Mouse (Mus musculus) thymus, postnatal 36 days (tissue): ENCODE results near the gene Fzd5.

Experiments used
- DNase-seq, 2 experiments: peaks; one replicate each; pipeline ENCODE4 v3.0.0; 2022; ENCODE audit warnings: mixed read lengths in 2 of 2

The Fzd5 gene

GRCm38 (mm10) chr1:64733453-64734245, 3.9 kb downstream of the Fzd5 start:
- no peak for DNase-seq

- DNase-seq = no peak
Measured at GRCm38 (mm10) chr1:64732637-64733200, 4.8 kb downstream of the Fzd5 start.

DNA sequence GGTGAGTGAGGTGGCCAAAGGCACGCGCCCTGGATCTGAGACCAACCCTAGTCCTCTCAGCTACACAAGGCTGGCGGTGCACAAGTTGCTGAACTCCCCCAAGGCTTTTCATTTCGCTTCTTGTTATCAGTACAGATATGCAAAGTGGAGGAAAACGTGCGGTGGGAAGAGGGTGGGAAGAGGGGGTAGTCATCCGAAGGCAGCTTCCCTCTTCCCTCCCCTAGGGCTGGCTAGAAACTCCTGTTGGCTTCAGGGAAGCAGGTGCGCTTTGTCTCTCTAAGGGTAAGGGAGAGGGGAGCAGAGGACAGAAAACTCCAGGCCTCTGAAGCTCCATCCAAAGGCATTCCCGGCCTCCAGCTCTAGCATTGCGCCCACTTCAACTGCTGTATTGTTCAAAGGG, 5.4 kb downstream of the Fzd5 start:
- no peak for DNase-seq

DNA sequence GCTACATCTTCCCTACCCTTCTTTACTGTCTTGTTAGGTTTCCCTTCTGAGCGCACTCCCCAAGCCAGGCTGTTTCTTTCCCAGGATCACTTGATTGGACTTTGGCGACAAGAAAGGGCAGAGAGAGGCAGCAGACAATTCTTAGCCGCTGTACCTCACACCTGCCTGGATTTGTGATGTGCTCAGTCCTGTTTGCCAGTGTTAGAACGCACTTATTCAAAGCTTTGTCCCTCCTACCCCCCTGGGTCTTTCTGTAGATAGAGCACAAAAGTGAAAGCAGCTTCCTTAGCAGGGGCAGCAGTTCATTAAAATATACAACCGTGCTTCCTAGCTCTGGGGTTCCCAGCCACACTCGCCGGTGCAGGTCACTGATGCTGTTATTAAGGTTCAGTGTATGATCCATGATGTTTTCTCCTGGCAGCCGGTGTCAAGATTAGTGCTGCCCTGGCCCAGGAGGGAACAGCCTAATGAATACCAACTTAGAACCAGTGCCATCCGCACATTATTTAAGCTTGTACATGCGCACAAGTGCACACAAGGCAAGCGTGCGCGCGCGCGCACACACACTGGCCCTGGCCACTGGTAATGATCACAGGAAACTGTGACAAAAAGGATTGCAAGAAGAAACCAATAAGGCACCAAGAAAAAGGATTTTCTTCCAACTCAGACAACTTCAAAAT, 6.1 kb downstream of the Fzd5 start:
- no peak for DNase-seq

- DNase-seq = no peak
Measured at GRCm38 (mm10) chr1:64730046-64730445, 7.5 kb downstream of the Fzd5 start.

DNA sequence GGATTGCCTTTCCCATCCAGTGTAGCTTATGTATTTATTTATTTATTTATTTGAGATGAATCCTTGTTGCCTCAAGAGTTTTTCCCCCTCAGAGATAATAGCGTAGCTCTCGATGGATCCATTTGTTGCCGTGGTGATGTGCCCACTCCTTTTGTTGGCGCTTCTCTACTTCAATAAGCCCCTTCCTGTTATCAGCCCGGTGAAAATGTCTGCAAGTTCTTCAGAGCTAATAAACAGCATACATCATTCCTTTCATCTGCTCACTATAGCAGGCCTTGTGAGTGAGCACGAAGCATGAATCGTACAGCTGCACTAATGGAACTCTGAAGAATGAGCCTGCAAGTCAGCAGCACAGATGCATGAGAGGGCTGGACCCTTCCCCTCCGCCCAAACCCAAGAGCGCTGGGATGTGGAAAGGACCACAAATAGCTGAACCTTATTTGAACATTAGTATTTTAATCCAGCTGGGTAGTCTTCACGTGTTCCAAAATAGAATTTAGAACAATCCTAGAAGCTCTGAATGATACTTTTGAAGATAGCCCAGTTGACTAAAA, 16.4 kb downstream of the Fzd5 start:
- no peak for DNase-seq

- peak; percentile 40 to 54 for DNase-seq
Measured at GRCm38 (mm10) chr1:64717504-64717903, 20.0 kb downstream of the Fzd5 start.

- no peak for DNase-seq
Measured at GRCm38 (mm10) chr1:64716589-64717304, 20.8 kb downstream of the Fzd5 start.

DNA sequence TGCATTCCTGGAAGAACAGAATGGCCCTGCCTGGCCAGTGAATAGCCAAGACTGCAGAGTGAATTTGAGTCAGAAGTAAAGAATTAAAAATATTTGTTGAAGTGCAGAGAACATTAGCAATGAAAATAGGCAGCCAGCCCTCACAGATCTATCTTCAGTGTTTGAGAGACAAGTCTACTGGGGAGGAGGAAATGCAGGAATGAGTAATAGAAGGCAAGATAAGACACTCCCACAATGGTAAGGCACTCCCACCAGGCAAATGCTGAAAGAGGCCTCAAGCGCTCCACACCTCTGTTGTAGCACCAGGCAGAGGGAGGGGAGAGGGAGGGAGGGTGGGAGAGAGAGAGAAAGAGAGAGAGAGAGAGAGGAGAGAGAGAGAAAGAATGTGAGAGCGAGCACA, 22.1 kb downstream of the Fzd5 start:
- DNase-seq = no peak

- no peak for DNase-seq
Measured at GRCm38 (mm10) chr1:64712006-64712760, 25.4 kb downstream of the Fzd5 start.

DNA sequence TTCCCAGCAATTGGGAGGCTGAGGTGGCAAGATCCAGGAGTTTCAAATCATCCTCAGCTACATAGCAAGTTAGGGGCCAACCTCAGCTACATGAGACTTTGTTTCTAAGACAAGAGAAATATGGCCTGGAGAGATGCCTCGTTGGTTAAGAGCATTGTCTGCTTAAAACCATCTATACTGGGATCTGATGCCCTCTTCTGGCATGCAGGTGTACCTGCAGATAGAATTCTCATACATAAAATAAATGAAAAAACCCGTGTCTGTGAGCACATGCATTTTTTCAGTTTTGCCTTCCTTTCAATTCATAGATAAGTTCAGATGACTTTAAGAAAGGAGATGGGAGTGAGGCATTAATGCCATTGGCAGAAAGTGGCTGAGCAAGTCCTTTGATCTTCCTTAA, 27.7 kb downstream of the Fzd5 start:
- DNase-seq = peak in 1 of 2 experiments; percentile 11

DNA sequence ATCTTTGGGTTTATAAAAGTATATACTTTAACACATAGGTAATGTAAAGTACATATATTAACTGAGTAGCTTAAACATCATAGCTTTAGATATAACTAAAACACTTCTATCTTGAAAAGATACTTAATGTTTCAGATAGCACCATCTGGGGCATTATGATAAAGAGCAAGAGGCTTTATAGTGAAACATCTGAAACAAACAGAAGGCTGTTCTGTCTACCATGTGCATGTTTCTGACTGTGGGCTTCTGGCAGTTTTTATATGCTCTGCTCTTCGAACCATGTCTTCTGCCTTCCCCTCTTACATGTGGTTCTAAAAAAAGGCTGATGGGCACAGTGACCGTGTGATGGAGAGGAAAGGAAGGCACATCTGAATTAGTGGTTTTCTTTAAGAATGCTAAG, 30.9 kb downstream of the Fzd5 start:
- DNase-seq = no peak

- DNase-seq = peak; percentile 34 to 57
Measured at GRCm38 (mm10) chr1:64705230-64705629, 32.3 kb downstream of the Fzd5 start.

GRCm38 (mm10) chr1:64701780-64702179, 35.8 kb downstream of the Fzd5 start:
- no peak for DNase-seq

GRCm38 (mm10) chr1:64695156-64695555, 42.4 kb downstream of the Fzd5 start:
- DNase-seq = no peak

GRCm38 (mm10) chr1:64691581-64691980, 46.0 kb downstream of the Fzd5 start:
- no peak for DNase-seq

GRCm38 (mm10) chr1:64691121-64691551, 46.4 kb downstream of the Fzd5 start:
- DNase-seq = peak in 1 of 2 experiments; percentile 26

DNA sequence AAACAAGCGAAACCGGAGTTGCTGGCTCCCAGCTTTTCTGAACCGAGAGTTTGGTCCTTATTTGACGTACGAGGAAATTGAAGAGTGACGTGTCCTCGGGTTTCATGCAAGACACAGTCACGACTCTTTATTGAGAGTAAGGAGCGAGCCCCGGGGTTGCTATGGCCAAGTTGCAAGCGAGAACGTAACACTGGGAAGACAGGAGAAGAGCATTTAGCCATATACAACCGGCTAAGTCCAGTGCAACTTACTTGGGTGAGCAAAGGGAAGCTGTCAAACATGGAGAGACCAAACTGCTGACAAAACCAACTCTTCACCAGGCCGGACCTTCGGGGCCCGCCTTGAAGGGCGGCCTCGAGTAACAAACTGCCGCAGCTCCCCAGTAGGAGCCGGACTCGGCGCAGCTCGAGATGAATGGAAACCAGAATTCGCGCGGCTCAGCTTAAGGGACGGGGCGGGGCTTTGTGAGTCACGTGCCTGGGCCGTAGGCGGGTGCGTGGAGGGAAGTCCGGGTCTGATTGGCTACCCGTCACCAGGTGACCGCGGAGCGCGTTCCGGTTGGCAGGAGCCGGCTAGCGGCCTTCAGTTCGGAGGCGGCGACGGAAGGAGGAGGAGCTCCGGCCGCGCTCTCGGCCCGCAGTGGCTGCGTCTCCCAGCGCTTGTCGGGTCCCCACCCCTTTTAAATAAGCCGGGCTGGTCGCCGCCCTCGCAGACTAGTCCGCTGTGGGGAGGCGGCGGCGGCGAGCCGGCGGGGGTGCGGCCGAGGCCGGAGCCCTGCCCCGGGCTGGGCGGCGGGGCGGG, 47.1 kb downstream of the Fzd5 start, which contains the start of gene Ccnyl1:
Ccnyl1 (plus strand) TSS at position 243 of the 801 bp plus-strand sequence.
- DNase-seq = peak; percentile 97 to 98

DNA sequence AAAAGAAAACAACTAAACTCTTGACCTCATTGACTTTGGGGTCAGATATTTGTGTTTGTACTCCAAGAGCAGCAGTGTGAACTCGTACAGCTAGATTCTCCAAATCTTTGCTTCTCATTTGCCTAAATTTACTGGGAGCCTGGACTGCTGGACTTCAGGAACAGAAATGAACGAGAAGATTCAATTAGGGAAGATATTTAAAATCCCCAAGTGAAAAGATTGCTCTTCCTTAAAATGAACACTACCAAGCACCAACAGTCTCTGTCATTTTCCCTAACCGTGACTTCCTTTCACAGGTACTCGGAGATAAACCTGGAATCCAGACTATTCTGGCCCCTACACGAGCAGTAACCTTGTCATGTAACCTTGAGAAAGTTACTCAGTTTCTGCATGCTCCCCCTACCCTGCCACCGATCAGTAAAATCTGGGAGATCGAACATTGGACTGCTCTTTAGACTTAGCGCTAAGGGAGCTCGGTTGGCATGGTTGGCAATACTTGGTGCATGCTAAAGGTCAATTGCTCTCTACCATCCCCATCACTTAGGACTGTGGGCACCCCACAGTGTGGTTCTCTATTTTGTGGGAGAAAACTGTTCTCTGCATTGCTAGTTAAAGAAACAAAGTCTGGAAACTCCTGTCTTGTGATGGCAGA, 47.9 kb downstream of the Fzd5 start:
- no peak for DNase-seq

- DNase-seq = no peak
Measured at GRCm38 (mm10) chr1:64688046-64688445, 49.5 kb downstream of the Fzd5 start.

DNA sequence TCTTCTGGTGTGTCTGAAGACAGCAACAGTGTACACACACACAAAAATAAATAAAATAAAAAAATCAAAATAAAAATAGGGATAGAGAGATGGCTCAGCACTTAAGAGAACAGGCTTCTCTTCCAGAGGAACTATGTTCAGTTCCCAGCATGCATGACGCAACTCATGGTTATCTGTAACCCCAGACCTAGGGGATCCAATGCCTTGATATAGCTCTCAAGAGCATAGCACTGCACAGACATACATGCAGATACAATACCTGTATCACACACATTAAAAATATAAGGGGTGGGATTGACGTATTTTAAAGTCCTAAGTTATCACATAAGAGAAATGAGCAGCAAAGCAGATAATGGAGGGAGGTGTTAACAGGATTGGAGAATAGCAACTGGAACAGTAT, 53.1 kb downstream of the Fzd5 start:
- DNase-seq = no peak
